Mouse (Mus musculus) adrenal gland (tissue): ENCODE data around the gene Dab2ip.

Source experiments
- intact Hi-C: fragments of 180-260 bp; cut with DNase I; formaldehyde crosslinking; loops from one replicate; pipeline ENCODE4 v1.15.1; 2025

The Dab2ip gene

GRCm38 (mm10) chr2:35620364-35621224 is 62.5 kb downstream of the Dab2ip start:
- intact Hi-C loops = no loop called here

- intact Hi-C loops = no loop called here
Observed at GRCm38 (mm10) chr2:35621225-35621519, 63.1 kb downstream of the Dab2ip start.

- intact Hi-C loops = no loop called here
Observed at GRCm38 (mm10) chr2:35621796-35622195, 63.7 kb downstream of the Dab2ip start.

- intact Hi-C loops = no loop called here
Observed at GRCm38 (mm10) chr2:35622261-35623103, 64.4 kb downstream of the Dab2ip start.

GRCm38 (mm10) chr2:35623104-35623377 is 65.0 kb downstream of the Dab2ip start:
- intact Hi-C loops = no loop called here

GRCm38 (mm10) chr2:35623431-35624148 is 65.5 kb downstream of the Dab2ip start:
- intact Hi-C loops = no loop called here

GRCm38 (mm10) chr2:35624380-35625006 is 66.4 kb downstream of the Dab2ip start:
- intact Hi-C loops = no loop called here

- intact Hi-C loops = no loop called here
Observed at GRCm38 (mm10) chr2:35625007-35625380, 66.9 kb downstream of the Dab2ip start.

- intact Hi-C loops = no loop called here
Observed at GRCm38 (mm10) chr2:35625526-35625925, 67.5 kb downstream of the Dab2ip start.

GRCm38 (mm10) chr2:35626181-35626727 is 68.2 kb downstream of the Dab2ip start:
- intact Hi-C loops = no loop called here

- intact Hi-C loops = no loop called here
Observed at GRCm38 (mm10) chr2:35627298-35627898, 69.3 kb downstream of the Dab2ip start.

- intact Hi-C loops = no loop called here
Observed at GRCm38 (mm10) chr2:35628052-35628451, 70.0 kb downstream of the Dab2ip start.

- intact Hi-C loops = no loop called here
Observed at GRCm38 (mm10) chr2:35628656-35629055, 70.6 kb downstream of the Dab2ip start.

GRCm38 (mm10) chr2:35629126-35629525 is 71.1 kb downstream of the Dab2ip start:
- intact Hi-C loops = no loop called here

GRCm38 (mm10) chr2:35633392-35633791 is 75.3 kb downstream of the Dab2ip start:
- intact Hi-C loops = no loop called here

GRCm38 (mm10) chr2:35634963-35635362 is 76.9 kb downstream of the Dab2ip start:
- intact Hi-C loops = no loop called here

GRCm38 (mm10) chr2:35635541-35635940 is 77.5 kb downstream of the Dab2ip start:
- intact Hi-C loops = no loop called here

GRCm38 (mm10) chr2:35637880-35638535 is 79.9 kb downstream of the Dab2ip start:
- intact Hi-C loops = no loop called here

- intact Hi-C loops = no loop called here
Observed at GRCm38 (mm10) chr2:35639799-35640198, 81.7 kb downstream of the Dab2ip start.

- intact Hi-C loops = no loop called here
Observed at GRCm38 (mm10) chr2:35640576-35640975, 82.5 kb downstream of the Dab2ip start.
